Mouse (Mus musculus) C2C12 (cell line): ENCODE measurements around the gene Slc15a3. TPM values are rescaled to one million over a fixed set of nuclear protein-coding genes. Genes with fewer than 3 reads are reported as not detected.

Experiments used
- H3K27me3 ChIP-seq: one replicate; pipeline ENCODE4 v1.6.1; 2011; ENCODE audit not compliant: control insufficient read depth, insufficient read depth, insufficient read length
- H3K36me3 ChIP-seq: one replicate; pipeline ENCODE4 v1.6.1; 2011; ENCODE audit not compliant: control insufficient read depth, insufficient read depth
- H3K4me3 ChIP-seq: one replicate; pipeline ENCODE4 v1.5.1; 2011; ENCODE audit warnings: mild to moderate bottlenecking, control low read depth; ENCODE audit not compliant: poor library complexity, insufficient read depth, severe bottlenecking
- H3K79me2 ChIP-seq: one replicate; pipeline ENCODE4 v1.6.1; 2011; ENCODE audit not compliant: control insufficient read depth, insufficient read depth
- H3K79me3 ChIP-seq: one replicate; pipeline ENCODE4 v1.6.1; 2011; ENCODE audit warnings: low read depth, control low read depth
- H3ac ChIP-seq: one replicate; pipeline ENCODE3; 2011; ENCODE audit warnings: low read depth; ENCODE audit not compliant: control insufficient read depth, insufficient read length
- CEBPB ChIP-seq: IDR thresholded peaks from one replicate; pipeline ENCODE4 v1.6.1; 2011; ENCODE audit warnings: low read depth, mild to moderate bottlenecking, control low read depth, moderate library complexity
- CTCF ChIP-seq: IDR thresholded peaks from one replicate; pipeline ENCODE4 v1.5.1; 2011; ENCODE audit not compliant: control insufficient read depth, insufficient read depth, insufficient read length
- FOSL1 ChIP-seq: IDR thresholded peaks from one replicate; pipeline ENCODE4 v1.8.0; 2011; ENCODE audit warnings: mild to moderate bottlenecking, low read length; ENCODE audit not compliant: poor library complexity, insufficient read depth, severe bottlenecking
- MAX ChIP-seq: IDR thresholded peaks from one replicate; pipeline ENCODE4 v1.6.1; 2011; ENCODE audit warnings: mild to moderate bottlenecking, control low read depth
- MYOD1 ChIP-seq: IDR thresholded peaks from one replicate; pipeline ENCODE4 v1.6.1; 2011; ENCODE audit warnings: low read depth; ENCODE audit not compliant: control insufficient read depth, insufficient read length
- MYOG ChIP-seq: IDR thresholded peaks from one replicate; pipeline ENCODE4 v1.6.1; 2011; ENCODE audit not compliant: control insufficient read depth, insufficient read length; ENCODE audit errors: extremely low read depth
- USF1 ChIP-seq: IDR thresholded peaks from one replicate; pipeline ENCODE4 v1.6.1; 2011; ENCODE audit warnings: low read depth, mild to moderate bottlenecking, control low read depth, moderate library complexity
- long read RNA-seq, 2 experiments: library from polyadenylated mRNA; unstranded; transcript quantifications; one replicate each; pipeline ENCODE4 v2.0.0; 2019 to 2020
- polyA plus RNA-seq: library from polyadenylated mRNA; unstranded; fragments of >200 nt; fragmentation: generic; extraction: Trizol; gene quantifications from one replicate; pipeline ENCODE4 v1.2.1, GENCODE M21; 2012; ENCODE audit warnings: missing spikeins

Slc15a3 gene
- polyA plus RNA-seq: 6.3 TPM
- long read RNA-seq, experiment 1: 0 reads
- long read RNA-seq, experiment 2, partial matches to known transcripts: 0 of 1 reads
- long read RNA-seq, experiment 2, other reads (novel, unspliced or antisense): 1 of 1 reads

GRCm38 (mm10) chr19:10839010-10839892 lies at the start of gene Slc15a3:
Gene Slc15a3 (plus strand): TSS chr19:10839727.
- no peak within 1 kb of the TSS for H3ac ChIP-seq
- no peaks in the 10 kb centered on the region for H3K79me3 ChIP-seq
- TF ChIP-seq CTCF (no peak), MYOD1 (peak; percentile 9), FOSL1 (peak; percentile 50), USF1 (no peak)
- H3K36me3 ChIP-seq: no peaks in the 10 kb centered on the region
- H3K27me3 ChIP-seq: no peaks in the 10 kb centered on the region
- no peaks in the 10 kb centered on the region for H3K79me2 ChIP-seq
- no peak within 1 kb of the TSS for H3K4me3 ChIP-seq

- no peak overlapping the region for H3ac ChIP-seq
- no peak for TF ChIP-seq MYOG
- no peak for TF ChIP-seq FOSL1
- TF ChIP-seq CEBPB: no peak
- TF ChIP-seq CTCF: no peak
- no peak for TF ChIP-seq USF1
- TF ChIP-seq MYOD1: no peak
- TF ChIP-seq MAX: no peak
- no peaks in the 10 kb centered on the region for H3K79me2 ChIP-seq
- no peaks in the 10 kb centered on the region for H3K79me3 ChIP-seq
- no peaks in the 10 kb centered on the region for H3K27me3 ChIP-seq
- H3K36me3 ChIP-seq: no peaks in the 10 kb centered on the region
- no peak overlapping the region for H3K4me3 ChIP-seq
These were observed 49.2 kb upstream of the Slc15a3 start for GRCm38 (mm10) chr19:10790323-10790722.

- no peaks in the 10 kb centered on the region for H3K27me3 ChIP-seq
- TF ChIP-seq USF1: peak; percentile 22
- TF ChIP-seq FOSL1: no peak
- no peaks in the 10 kb centered on the region for H3K79me3 ChIP-seq
- no peak overlapping the region for H3K4me3 ChIP-seq
- no peaks in the 10 kb centered on the region for H3K36me3 ChIP-seq
- no peak overlapping the region for H3ac ChIP-seq
- no peaks in the 10 kb centered on the region for H3K79me2 ChIP-seq
These were observed 46.5 kb upstream of the Slc15a3 start for GRCm38 (mm10) chr19:10793044-10793443.

GRCm38 (mm10) chr19:10794916-10795315 lies 44.6 kb upstream of the Slc15a3 start:
- no peak overlapping the region for H3K4me3 ChIP-seq
- no peaks in the 10 kb centered on the region for H3K27me3 ChIP-seq

GRCm38 (mm10) chr19:10798576-10798975 lies 41.0 kb upstream of the Slc15a3 start:
- Histone ChIP-seq H3K4me3 (no peak overlapping the region), H3K36me3 (no peaks in the 10 kb centered on the region), H3ac (no peak overlapping the region), H3K79me2 (no peaks in the 10 kb centered on the region), H3K79me3 (no peaks in the 10 kb centered on the region), H3K27me3 (no peaks in the 10 kb centered on the region)
- TF ChIP-seq MYOG: no peak
- TF ChIP-seq MAX: no peak
- no peak for TF ChIP-seq MYOD1
- no peak for TF ChIP-seq FOSL1
- TF ChIP-seq USF1: no peak
- TF ChIP-seq CTCF: no peak
- no peak for TF ChIP-seq CEBPB

More at GRCm38 (mm10) chr19:10794916-10795315, 44.6 kb upstream of the Slc15a3 start:
- H3K79me2 ChIP-seq: no peaks in the 10 kb centered on the region
- H3ac ChIP-seq: no peak overlapping the region
- H3K36me3 ChIP-seq: no peaks in the 10 kb centered on the region
- no peaks in the 10 kb centered on the region for H3K79me3 ChIP-seq
- TF ChIP-seq MAX: no peak
- TF ChIP-seq MYOD1: no peak
- TF ChIP-seq FOSL1: no peak
- no peak for TF ChIP-seq CTCF
- no peak for TF ChIP-seq CEBPB
- TF ChIP-seq USF1: no peak
- no peak for TF ChIP-seq MYOG

- Histone ChIP-seq H3K4me3 (no peak overlapping the region), H3K36me3 (no peaks in the 10 kb centered on the region), H3K79me3 (no peaks in the 10 kb centered on the region), H3ac (no peak overlapping the region), H3K79me2 (no peaks in the 10 kb centered on the region), H3K27me3 (no peaks in the 10 kb centered on the region)
- TF ChIP-seq MYOD1 (no peak), MYOG (no peak), CTCF (no peak), MAX (no peak), CEBPB (no peak), FOSL1 (no peak), USF1 (no peak)
These were observed 40.4 kb upstream of the Slc15a3 start for GRCm38 (mm10) chr19:10799155-10799554.
